Mouse (Mus musculus) myocyte (in vitro differentiated cells): Measurements from ENCODE around the gene Rita1.

Experiments used
- E2F4 ChIP-seq: IDR thresholded peaks from one replicate; pipeline ENCODE4 v1.6.1; 2011; ENCODE audit warnings: mild to moderate bottlenecking, control low read depth, moderate library complexity; ENCODE audit not compliant: insufficient read depth
- MAX ChIP-seq: IDR thresholded peaks from one replicate; pipeline ENCODE4 v1.6.1; 2011; ENCODE audit warnings: low read depth, mild to moderate bottlenecking, control low read depth
- MYOD1 ChIP-seq, 3 experiments: IDR thresholded peaks; one replicate each; pipeline ENCODE4 v1.6.1; 2011; ENCODE audit warnings: control low read depth in 2 of 3, low read depth in 2 of 3, mild to moderate bottlenecking in 2 of 3, moderate library complexity in 1 of 3; ENCODE audit not compliant: insufficient read length in 2 of 3, control insufficient read depth in 1 of 3
- MYOG ChIP-seq, 3 experiments: IDR thresholded peaks; one replicate each; pipeline ENCODE4 v1.6.1; 2011; ENCODE audit warnings: control low read depth in 2 of 3, low read depth in 2 of 3, mild to moderate bottlenecking in 2 of 3; ENCODE audit not compliant: insufficient read length in 2 of 3, control insufficient read depth in 1 of 3, insufficient read depth in 1 of 3
- POLR2A ChIP-seq: IDR thresholded peaks from one replicate; pipeline ENCODE4 v1.6.1; 2011; ENCODE audit warnings: low read depth, mild to moderate bottlenecking, control low read depth, moderate library complexity; ENCODE audit not compliant: insufficient read length
- POLR2AphosphoS2 ChIP-seq: IDR thresholded peaks from one replicate; pipeline ENCODE4 v1.6.1; 2011; ENCODE audit warnings: low read depth, control low read depth; ENCODE audit not compliant: insufficient read length
- TCF12 ChIP-seq: IDR thresholded peaks from one replicate; pipeline ENCODE4 v1.6.1; 2011; ENCODE audit warnings: mild to moderate bottlenecking, control low read depth; ENCODE audit not compliant: poor library complexity, insufficient read depth, severe bottlenecking
- TCF3 ChIP-seq: IDR thresholded peaks from one replicate; pipeline ENCODE4 v1.6.1; 2011; ENCODE audit warnings: low read depth, control low read depth; ENCODE audit not compliant: insufficient read length
- USF1 ChIP-seq: IDR thresholded peaks from one replicate; pipeline ENCODE4 v1.6.1; 2011; ENCODE audit warnings: low read depth, mild to moderate bottlenecking, control low read depth, moderate library complexity

GRCm38 (mm10) chr5:120567253-120567701, 45.1 kb downstream of the Rita1 start:
- TF ChIP-seq POLR2A (peak; percentile 86), POLR2AphosphoS2 (peak; percentile 78), MAX (peak; percentile 22), USF1 (no peak), E2F4 (no peak), TCF12 (peak; percentile 73), MYOG (IDR thresholded peaks at IDR 0.05; ENCODE audit: control insufficient read depth in 1 of 3, insufficient read depth in 1 of 3, insufficient read length in 2 of 3, low read depth in 2 of 3) (peak; percentile 82 to 98 (median 96)), TCF3 (peak; percentile 69), MYOD1 (IDR thresholded peaks at IDR 0.05; ENCODE audit: control insufficient read depth in 1 of 3, insufficient read length in 2 of 3, low read depth in 2 of 3) (peak; percentile 9 to 96 (median 94))
